Mouse (Mus musculus) embryonic facial prominence, embryonic 13.5 days (tissue): ENCODE results near the gene Flvcr2. TPM values are rescaled to one million over a fixed set of nuclear protein-coding genes. Genes with fewer than 3 reads are reported as not detected.

Experiments used
- ATAC-seq: fragments of 200-750 bp; cut with Nextera tagmentation; 2 replicates; pipeline ENCODE4 v1.8.0; 2017; ENCODE audit warnings: low read depth; ENCODE audit not compliant: insufficient number of reproducible peaks, insufficient read depth, low FRiP score, low TSS enrichment
- H3K27ac ChIP-seq: fragments of 300-500 bp; sonication (generic); 2 replicates; pipeline ENCODE4 v1.5.1; 2015; ENCODE audit warnings: moderate library complexity, mild to moderate bottlenecking, inconsistent platforms
- H3K27me3 ChIP-seq: fragments of 300-500 bp; sonication (generic); 2 replicates; pipeline ENCODE4 v1.6.1; 2015; ENCODE audit warnings: mild to moderate bottlenecking, inconsistent platforms
- H3K36me3 ChIP-seq: fragments of 300-500 bp; sonication (generic); 2 replicates; pipeline ENCODE4 v1.6.1; 2015; ENCODE audit warnings: mild to moderate bottlenecking, inconsistent platforms
- H3K4me1 ChIP-seq: fragments of 300-500 bp; sonication (generic); 2 replicates; pipeline ENCODE4 v1.6.1; 2015; ENCODE audit warnings: inconsistent platforms
- H3K4me2 ChIP-seq: fragments of 300-500 bp; sonication (generic); 2 replicates; pipeline ENCODE4 v1.6.1; 2015; ENCODE audit warnings: moderate library complexity, mild to moderate bottlenecking, inconsistent platforms
- H3K4me3 ChIP-seq: fragments of 300-500 bp; sonication (generic); 2 replicates; pipeline ENCODE4 v1.5.1; 2015; ENCODE audit warnings: mild to moderate bottlenecking, inconsistent platforms
- H3K9ac ChIP-seq: fragments of 300-500 bp; sonication (generic); 2 replicates; pipeline ENCODE4 v1.6.1; 2015; ENCODE audit warnings: mild to moderate bottlenecking, inconsistent platforms
- H3K9me3 ChIP-seq: fragments of 300-500 bp; sonication (generic); 2 replicates; pipeline ENCODE4 v1.6.1; 2016; ENCODE audit warnings: inconsistent platforms
- WGBS: fragments of 180-500 bp; shearing (Covaris S2); methylation state at CpG from one replicate; pipeline ENCODE4 v1.1.7; 2015; ENCODE audit warnings: mixed read lengths; 5-methylcytosine and 5-hydroxymethylcytosine counted together
- polyA plus RNA-seq: library from polyadenylated mRNA; unstranded; fragments of >200 nt; fragmentation: Nextera tagmentation; extraction: Ambion mirVana; gene quantifications from 2 replicates; pipeline ENCODE4 v1.2.1, GENCODE M21; 2015

The Flvcr2 gene
- polyA plus RNA-seq, 1 experiment from 2014 or later, result 2.5 TPM

DNA sequence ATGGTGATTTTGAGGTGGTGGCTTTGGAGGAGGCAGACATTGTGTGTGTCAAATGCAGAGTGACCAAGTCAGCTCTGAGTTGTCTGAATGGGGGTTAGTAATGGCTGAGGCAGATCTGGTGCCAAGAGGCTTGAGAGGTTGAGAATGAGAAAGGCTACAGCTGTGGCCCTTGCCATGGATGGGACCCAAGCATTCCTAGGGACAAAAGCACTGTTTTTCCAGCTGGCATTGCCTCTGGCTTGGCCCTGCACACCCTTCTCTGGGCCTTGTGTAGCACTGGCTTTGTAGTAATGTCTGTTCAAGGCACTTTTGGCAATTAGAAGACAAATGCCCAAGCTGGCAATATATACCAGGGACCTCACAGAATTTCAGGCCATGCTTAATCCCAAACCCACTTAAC is 64.6 kb downstream of the Flvcr2 start:
- H3K27ac ChIP-seq, result no peak overlapping the region
- 0 out of 2 replicates have a peak, but pooled peaks cover 2% of the 10 kb centered on the region for H3K9me3 ChIP-seq
- H3K9ac ChIP-seq, result no peak overlapping the region
- peaks cover 42% of the 10 kb centered on the region for H3K36me3 ChIP-seq
- no peaks in the 10 kb centered on the region for H3K27me3 ChIP-seq
- H3K4me2 ChIP-seq, result no peak overlapping the region
- H3K4me3 ChIP-seq, result no peak overlapping the region
- H3K4me1 ChIP-seq, result no peaks in the 10 kb centered on the region
- ATAC-seq, result no peak

DNA sequence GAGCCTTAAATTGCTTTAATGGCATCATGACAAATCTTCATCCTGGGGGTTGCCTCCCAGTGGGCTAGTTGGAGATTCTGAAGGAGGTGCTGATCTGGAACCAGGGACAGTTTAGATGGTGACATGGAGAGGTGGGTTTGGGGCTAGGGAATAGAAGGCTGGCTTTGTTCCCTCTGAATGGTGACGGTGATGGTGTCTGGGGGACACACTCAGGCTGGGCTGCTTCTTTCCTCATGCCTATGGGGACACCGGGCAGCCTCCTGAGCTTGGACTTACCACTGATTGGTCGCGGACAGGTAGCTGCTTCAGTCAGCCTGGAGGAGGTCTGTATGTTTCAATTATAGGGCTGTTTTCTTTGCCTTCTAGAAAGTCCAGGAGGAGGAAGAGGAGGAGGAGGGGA is 65.3 kb downstream of the Flvcr2 start:
- H3K4me3 ChIP-seq, result no peak overlapping the region
- H3K4me2 ChIP-seq, result no peak overlapping the region
- H3K27me3 ChIP-seq, result no peaks in the 10 kb centered on the region
- no peak overlapping the region for H3K9ac ChIP-seq
- no peaks in the 10 kb centered on the region for H3K4me1 ChIP-seq
- 96% methylated on average over 4 of the region's 4 CpGs for WGBS
- H3K36me3 ChIP-seq, result peaks cover 49% of the 10 kb centered on the region
- H3K9me3 ChIP-seq, result 0 out of 2 replicates have a peak, but pooled peaks cover 2% of the 10 kb centered on the region
- no peak overlapping the region for H3K27ac ChIP-seq
- ATAC-seq, result no peak

DNA sequence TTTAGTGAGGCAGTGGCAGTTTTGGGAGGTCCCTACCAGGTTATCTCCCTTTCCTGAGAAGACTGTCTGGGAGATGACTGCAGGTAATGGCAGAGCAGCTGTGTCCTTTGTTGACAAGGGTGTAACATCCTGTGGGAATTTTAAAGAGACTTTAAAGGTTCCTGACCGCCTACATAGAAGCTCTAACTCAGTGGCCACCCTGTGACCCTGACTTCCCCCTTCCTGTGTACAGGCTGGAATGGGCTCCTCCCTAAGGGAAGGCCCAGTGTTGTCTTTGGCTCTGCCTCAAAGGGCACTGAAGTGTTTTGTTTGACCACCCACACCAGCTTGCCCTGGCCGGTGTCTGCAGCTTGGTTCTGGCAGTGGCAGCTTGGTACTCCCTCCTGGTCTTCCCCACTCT is 67.3 kb downstream of the Flvcr2 start:
- H3K36me3 ChIP-seq, result peaks cover 65% of the 10 kb centered on the region
- no peak for ATAC-seq
- WGBS, result 78% methylated on average over 2 of the region's 2 CpGs

GRCm38 (mm10) chr12:85822051-85822450 is 75.7 kb downstream of the Flvcr2 start:
- WGBS, result 76% methylated on average over 9 of the region's 9 CpGs
- H3K4me2 ChIP-seq, result no peak overlapping the region
- no peak for ATAC-seq

More for the DNA sequence above, 67.3 kb downstream of the Flvcr2 start:
- H3K27me3 ChIP-seq, result no peaks in the 10 kb centered on the region
- no peak overlapping the region for H3K4me3 ChIP-seq
- H3K9ac ChIP-seq, result no peak overlapping the region
- no peak overlapping the region for H3K4me2 ChIP-seq
- no peaks in the 10 kb centered on the region for H3K4me1 ChIP-seq
- H3K27ac ChIP-seq, result no peak overlapping the region
- H3K9me3 ChIP-seq, result no peaks in the 10 kb centered on the region

DNA sequence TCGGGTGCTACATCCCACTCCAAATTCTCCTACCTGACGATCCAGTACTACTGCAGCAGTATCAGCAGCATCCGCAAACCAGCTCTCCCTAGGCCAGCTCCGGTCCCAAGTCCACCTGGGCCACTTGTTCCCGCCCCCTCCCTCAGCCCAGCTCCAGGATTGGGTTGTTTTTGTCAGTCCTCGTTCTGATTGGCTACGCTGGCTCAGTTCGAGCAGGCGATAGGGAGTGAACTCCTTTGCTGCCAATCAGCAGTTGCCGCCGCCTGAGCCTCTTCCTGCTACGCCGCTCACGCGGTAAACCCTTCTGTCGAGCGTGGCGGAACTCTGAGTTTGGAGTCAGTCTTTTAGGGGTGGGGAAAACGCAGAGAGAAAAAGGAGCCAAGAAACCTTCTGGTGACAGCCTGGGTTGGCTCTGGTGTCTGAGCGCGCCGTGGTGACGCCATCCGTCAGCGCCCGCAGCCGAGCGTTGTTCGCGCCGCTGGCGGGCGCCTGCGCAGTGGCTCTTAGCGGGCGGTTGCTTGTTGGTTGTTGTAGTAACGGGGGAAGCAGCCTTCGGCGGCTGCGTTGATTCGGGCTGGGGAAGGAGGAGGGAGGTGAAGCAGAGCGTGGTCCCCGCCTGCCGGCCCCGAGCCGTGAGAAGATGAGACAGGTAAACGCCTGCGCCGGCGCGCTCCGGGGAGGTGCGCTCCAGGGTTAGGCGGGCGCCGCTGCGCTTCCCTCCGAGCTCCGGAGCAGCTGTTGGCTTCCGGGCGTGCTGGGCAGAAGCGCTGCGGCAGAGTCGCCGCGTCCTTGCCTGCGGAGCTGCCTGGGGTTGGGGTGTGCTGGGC is 78.3 kb downstream of the Flvcr2 start, which contains the start of the genes Erg28 and Ttll5:
Erg28 (minus strand) TSS at position 113 of the 827 bp plus-strand sequence.
Ttll5 (plus strand) TSS at position 222 of the 827 bp plus-strand sequence.
- Histone ChIP-seq H3K27ac (peak within 1 kb of the TSS; percentile 98), H3K4me2 (peak within 1 kb of the TSS; percentile 86), H3K9me3 (no peaks in the 10 kb centered on the region), H3K9ac (peak within 1 kb of the TSS; percentile 88), H3K4me3 (peak within 1 kb of the TSS; percentile 83), H3K27me3 (no peaks in the 10 kb centered on the region), H3K36me3 (peaks cover 25% of the 10 kb centered on the region), H3K4me1 (peaks cover 16% of the 10 kb centered on the region)
- ATAC-seq, result peak; percentile 96
- under 1% methylated on average over 67 of the region's 67 CpGs for WGBS

More at GRCm38 (mm10) chr12:85822051-85822450, 75.7 kb downstream of the Flvcr2 start:
- H3K36me3 ChIP-seq, result peaks cover 40% of the 10 kb centered on the region
- no peak overlapping the region for H3K27ac ChIP-seq
- no peaks in the 10 kb centered on the region for H3K9me3 ChIP-seq
- no peaks in the 10 kb centered on the region for H3K27me3 ChIP-seq
- no peak overlapping the region for H3K9ac ChIP-seq
- peaks cover 16% of the 10 kb centered on the region for H3K4me1 ChIP-seq
- no peak overlapping the region for H3K4me3 ChIP-seq

DNA sequence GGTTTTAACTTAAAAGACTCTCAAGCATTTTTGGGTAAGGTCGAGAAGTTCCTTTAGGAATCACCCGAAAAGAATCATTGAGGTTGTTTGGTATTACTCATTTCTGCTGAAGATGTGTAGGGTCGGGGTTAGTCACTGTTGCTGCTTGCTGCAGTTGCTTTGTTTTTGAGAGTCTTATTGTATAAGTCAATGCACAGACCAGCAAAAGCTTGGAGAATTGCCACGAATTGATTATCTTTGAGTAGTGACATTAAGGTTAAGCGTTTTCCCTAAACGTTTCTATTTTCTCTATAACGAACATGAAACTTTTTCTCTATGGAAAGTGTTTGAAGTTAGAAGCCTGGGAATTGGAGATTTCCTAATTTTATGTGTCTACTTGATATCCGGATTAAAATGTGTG is 79.0 kb downstream of the Flvcr2 start:
- Histone ChIP-seq H3K4me3 (peak overlapping the region; percentile 83), H3K27ac (peak overlapping the region; percentile 98), H3K27me3 (no peaks in the 10 kb centered on the region), H3K36me3 (peaks cover 25% of the 10 kb centered on the region), H3K4me2 (peak overlapping the region; percentile 86), H3K4me1 (peaks cover 16% of the 10 kb centered on the region), H3K9ac (peak overlapping the region; percentile 88), H3K9me3 (no peaks in the 10 kb centered on the region)
- 11% methylated on average over 8 of the region's 8 CpGs for WGBS
- ATAC-seq, result no peak

GRCm38 (mm10) chr12:85825822-85826221 is 79.5 kb downstream of the Flvcr2 start:
- no peak overlapping the region for H3K4me3 ChIP-seq
- peaks cover 23% of the 10 kb centered on the region for H3K36me3 ChIP-seq
- H3K4me2 ChIP-seq, result peak overlapping the region; percentile 86
- H3K9ac ChIP-seq, result no peak overlapping the region
- H3K27ac ChIP-seq, result no peak overlapping the region
- H3K9me3 ChIP-seq, result no peaks in the 10 kb centered on the region
- no peaks in the 10 kb centered on the region for H3K27me3 ChIP-seq
- ATAC-seq, result no peak
- H3K4me1 ChIP-seq, result peaks cover 16% of the 10 kb centered on the region
- WGBS, result 74% methylated on average over 2 of the region's 2 CpGs

- no peak for ATAC-seq
- Histone ChIP-seq H3K9ac (no peak overlapping the region), H3K9me3 (no peaks in the 10 kb centered on the region), H3K36me3 (peaks cover 23% of the 10 kb centered on the region), H3K27me3 (no peaks in the 10 kb centered on the region), H3K4me3 (no peak overlapping the region), H3K4me2 (no peak overlapping the region), H3K27ac (no peak overlapping the region), H3K4me1 (peaks cover 2% of the 10 kb centered on the region)
- 95% methylated on average over 3 of the region's 3 CpGs for WGBS
Observed at GRCm38 (mm10) chr12:85828856-85829255, 82.5 kb downstream of the Flvcr2 start.

DNA sequence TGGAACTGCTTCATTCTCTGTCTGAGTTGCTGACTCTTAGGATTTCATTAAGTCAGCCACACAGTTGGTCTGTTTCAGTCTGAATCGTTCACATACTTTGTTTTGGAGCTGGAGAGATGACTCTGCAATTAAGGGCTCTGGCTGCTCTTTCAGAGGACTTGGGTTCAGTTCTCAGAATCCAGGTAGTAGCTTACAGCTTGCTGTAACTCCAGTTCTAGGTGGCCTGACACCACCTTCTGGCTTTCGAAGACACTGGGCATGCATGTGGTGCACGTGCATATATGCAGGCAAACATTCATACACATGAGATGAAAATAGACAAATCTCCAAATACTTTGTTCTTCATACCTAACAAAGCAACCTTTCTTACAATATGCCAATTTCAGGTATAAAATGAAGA is 83.5 kb downstream of the Flvcr2 start:
- ATAC-seq, result no peak
- Histone ChIP-seq H3K9me3 (no peaks in the 10 kb centered on the region), H3K4me1 (no peaks in the 10 kb centered on the region), H3K36me3 (peaks cover 30% of the 10 kb centered on the region), H3K4me2 (no peak overlapping the region), H3K27me3 (no peaks in the 10 kb centered on the region), H3K9ac (no peak overlapping the region), H3K4me3 (no peak overlapping the region), H3K27ac (no peak overlapping the region)
- 90% methylated on average over 3 of the region's 3 CpGs for WGBS

DNA sequence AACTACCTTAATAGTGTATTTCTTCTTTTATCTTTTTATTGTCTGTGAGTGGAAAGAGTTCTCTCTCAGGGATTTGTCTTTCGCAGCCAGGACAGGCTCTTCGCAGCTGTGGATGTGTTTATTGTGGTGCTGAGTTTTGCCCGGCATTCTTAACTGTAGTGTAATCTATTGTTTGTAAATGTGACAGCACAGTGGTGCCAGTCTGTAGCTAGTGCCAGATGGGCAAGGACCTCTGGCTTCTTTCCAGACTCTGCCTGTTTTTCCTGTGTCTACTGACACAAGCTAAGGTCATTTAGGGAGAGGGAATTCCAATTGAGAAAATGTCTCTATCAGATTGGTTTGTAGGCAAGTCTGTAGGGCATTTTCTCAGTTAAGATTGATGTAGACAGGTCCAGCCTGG is 84.4 kb downstream of the Flvcr2 start:
- WGBS, result 87% methylated on average over 3 of the region's 3 CpGs
- Histone ChIP-seq H3K4me1 (no peaks in the 10 kb centered on the region), H3K4me3 (no peak overlapping the region), H3K4me2 (no peak overlapping the region), H3K9ac (no peak overlapping the region), H3K27me3 (no peaks in the 10 kb centered on the region), H3K27ac (no peak overlapping the region), H3K36me3 (peaks cover 31% of the 10 kb centered on the region), H3K9me3 (no peaks in the 10 kb centered on the region)
- ATAC-seq, result no peak

GRCm38 (mm10) chr12:85834543-85834942 is 88.2 kb downstream of the Flvcr2 start:
- Histone ChIP-seq H3K27ac (no peak overlapping the region), H3K9me3 (no peaks in the 10 kb centered on the region), H3K4me1 (no peaks in the 10 kb centered on the region), H3K36me3 (peaks cover 19% of the 10 kb centered on the region), H3K4me3 (no peak overlapping the region), H3K27me3 (no peaks in the 10 kb centered on the region), H3K9ac (no peak overlapping the region), H3K4me2 (no peak overlapping the region)
- ATAC-seq, result no peak
- 67% methylated on average over 2 of the region's 2 CpGs for WGBS

DNA sequence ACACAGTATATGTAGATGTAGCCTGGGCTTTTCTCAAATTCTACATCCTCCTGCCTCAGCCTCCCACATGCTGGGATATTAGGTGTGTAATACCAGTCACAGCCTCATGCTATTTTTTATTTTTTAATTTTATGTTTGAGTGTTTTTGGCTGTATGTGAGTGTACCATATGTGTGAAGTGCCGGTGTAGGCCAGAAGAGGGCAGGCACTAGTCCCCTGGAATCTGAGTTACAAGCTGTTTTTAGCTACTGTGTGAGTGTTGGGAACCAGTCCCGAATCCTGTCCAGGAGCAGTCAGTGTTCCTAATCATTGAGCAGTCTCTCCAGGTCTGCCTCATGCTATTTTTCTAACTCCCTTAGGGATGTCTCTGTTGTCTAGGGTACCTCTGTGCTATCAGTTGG is 91.4 kb downstream of the Flvcr2 start:
- Histone ChIP-seq H3K4me3 (no peak overlapping the region), H3K4me1 (no peaks in the 10 kb centered on the region), H3K36me3 (peaks cover 20% of the 10 kb centered on the region; the same call in 1 of the 2 replicates), H3K27ac (no peak overlapping the region), H3K4me2 (no peak overlapping the region), H3K9me3 (no peaks in the 10 kb centered on the region), H3K9ac (no peak overlapping the region), H3K27me3 (no peaks in the 10 kb centered on the region)
- 91% methylated on average over 2 of the region's 2 CpGs for WGBS
- ATAC-seq, result no peak
